ENCODE assay signal across 8 mouse cellular contexts in the genomic region with DNA sequence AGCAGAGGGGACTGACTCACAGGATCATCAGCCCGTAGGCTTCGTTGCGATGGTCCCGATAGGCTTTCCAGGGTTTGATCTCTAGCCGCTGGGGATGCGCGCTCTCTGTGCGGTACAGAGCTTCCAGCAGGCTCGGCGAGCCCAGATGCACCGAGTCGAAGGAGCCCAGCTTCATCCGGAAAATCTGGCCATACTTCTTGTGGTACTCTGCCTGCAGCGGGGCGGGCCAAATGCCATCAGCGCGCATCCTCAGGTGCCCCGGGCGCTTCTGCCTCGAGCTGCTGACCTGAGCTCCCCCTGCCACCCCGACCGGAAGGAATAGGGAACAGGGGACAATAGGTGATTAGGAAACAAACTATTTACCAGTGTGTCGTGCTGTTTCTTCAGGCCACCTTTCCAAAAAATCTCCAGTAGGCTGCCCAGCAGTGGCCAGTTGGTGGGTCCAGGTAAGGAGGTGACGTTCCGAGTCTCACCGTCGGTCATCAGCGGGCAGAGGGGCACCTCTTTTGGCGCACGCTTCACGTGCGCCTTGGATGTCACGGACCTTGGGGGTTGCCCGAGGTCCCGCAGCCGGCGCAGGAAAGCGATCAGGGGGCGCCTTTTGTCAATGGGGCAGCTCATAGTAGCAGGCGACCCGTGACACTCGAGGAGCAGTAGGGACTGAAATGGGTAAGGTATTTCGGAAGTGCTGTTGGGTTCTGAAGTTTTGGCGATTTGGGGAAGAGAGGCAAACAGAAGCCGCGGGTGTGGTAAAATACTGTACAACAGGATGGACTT. TPM values are rescaled to one million over a fixed set of nuclear protein-coding genes. Genes with fewer than 3 reads are reported as not detected.
DNase-seq lines count a peak whose midpoint lies in the region; ATAC-seq and TF ChIP-seq lines count a peak whose summit lies in the region.

A gene (plus strand): TSS at position 275 of the 777 bp plus-strand sequence.

- no peaks in the 10 kb centered on the region for H3K4me1 ChIP-seq in heart, adult 2 months (ENCODE audit: control insufficient read depth, insufficient read depth, low read length)
- H3K4me1 ChIP-seq in forebrain, embryonic 15.5 days: peaks cover 24% of the 10 kb centered on the region
- peaks cover 22% of the 10 kb centered on the region for H3K4me1 ChIP-seq in hindbrain, embryonic 15.5 days (replicated peaks)
- peaks cover 27% of the 10 kb centered on the region for H3K4me1 ChIP-seq in limb, embryonic 15.5 days
- peaks cover 17% of the 10 kb centered on the region for H3K4me1 ChIP-seq in neural tube, embryonic 15.5 days

- intact Hi-C loops in heart, adult 2 months (cut with DNase I): no loop called here

- H3K79me2 ChIP-seq in heart, adult 2 months (replicated peaks; ENCODE audit: control insufficient read depth, insufficient read depth, low read length): no peaks in the 10 kb centered on the region

- H3K27me3 ChIP-seq in heart, adult 2 months (ENCODE audit: control insufficient read depth, insufficient read depth, low read length): peaks cover 21% of the 10 kb centered on the region
- H3K27me3 ChIP-seq in forebrain, embryonic 15.5 days: peaks cover 54% of the 10 kb centered on the region
- peaks cover 57% of the 10 kb centered on the region for H3K27me3 ChIP-seq in hindbrain, embryonic 15.5 days
- H3K27me3 ChIP-seq in limb, embryonic 15.5 days: peaks cover 81% of the 10 kb centered on the region
- H3K27me3 ChIP-seq in neural tube, embryonic 15.5 days (replicated peaks): peaks cover 64% of the 10 kb centered on the region

- TF ChIP-seq CTCF in heart, adult 2 months (IDR thresholded peaks at IDR 0.05): no peak

- ATAC-seq in forebrain, embryonic 15.5 days (replicated peaks): no peak
- ATAC-seq in hindbrain, embryonic 15.5 days (ENCODE audit: low FRiP score, low read depth): no peak
- no peak for ATAC-seq in limb, embryonic 15.5 days (ENCODE audit: insufficient number of reproducible peaks, low FRiP score, low TSS enrichment, low read depth)
- no peak for ATAC-seq in neural tube, embryonic 15.5 days (ENCODE audit: low FRiP score)

- H3K27ac ChIP-seq in heart, adult 2 months: no peak within 1 kb of the TSS
- H3K27ac ChIP-seq in forebrain, embryonic 15.5 days (replicated peaks): no peak within 1 kb of the TSS
- no peak within 1 kb of the TSS for H3K27ac ChIP-seq in hindbrain, embryonic 15.5 days (replicated peaks)
- H3K27ac ChIP-seq in limb, embryonic 15.5 days: no peak within 1 kb of the TSS
- H3K27ac ChIP-seq in neural tube, embryonic 15.5 days (replicated peaks): no peak within 1 kb of the TSS

- no peaks in the 10 kb centered on the region for H3K36me3 ChIP-seq in heart, adult 2 months (ENCODE audit: control insufficient read depth, insufficient read depth, low read length)
- no peaks in the 10 kb centered on the region for H3K36me3 ChIP-seq in forebrain, embryonic 15.5 days
- no peaks in the 10 kb centered on the region for H3K36me3 ChIP-seq in hindbrain, embryonic 15.5 days
- no peaks in the 10 kb centered on the region for H3K36me3 ChIP-seq in limb, embryonic 15.5 days
- no peaks in the 10 kb centered on the region for H3K36me3 ChIP-seq in neural tube, embryonic 15.5 days

- H3K4me3 ChIP-seq in heart, adult 2 months: no peak within 1 kb of the TSS
- peak within 1 kb of the TSS; percentile 23 for H3K4me3 ChIP-seq in forebrain, embryonic 15.5 days
- H3K4me3 ChIP-seq in hindbrain, embryonic 15.5 days: peak within 1 kb of the TSS; percentile 28
- peak within 1 kb of the TSS; percentile 24 for H3K4me3 ChIP-seq in limb, embryonic 15.5 days
- peak within 1 kb of the TSS; percentile 27 for H3K4me3 ChIP-seq in neural tube, embryonic 15.5 days (replicated peaks)

- no peak for TF ChIP-seq POLR2A in heart, adult 2 months (IDR thresholded peaks at IDR 0.05; ENCODE audit: insufficient read depth, low read depth, low read length)

- TF ChIP-seq EP300 in heart, adult 2 months (IDR thresholded peaks at IDR 0.05; ENCODE audit: insufficient read depth, low read depth, low read length): no peak

- H3K4me2 ChIP-seq in forebrain, embryonic 15.5 days (replicated peaks): peak within 1 kb of the TSS; percentile 38
- H3K4me2 ChIP-seq in hindbrain, embryonic 15.5 days: peak within 1 kb of the TSS; percentile 57
- peak within 1 kb of the TSS; percentile 49 for H3K4me2 ChIP-seq in limb, embryonic 15.5 days
- peak within 1 kb of the TSS; percentile 54 for H3K4me2 ChIP-seq in neural tube, embryonic 15.5 days

- WGBS in heart, adult 2 months: 3% methylated on average over 46 of the region's 46 CpGs
- WGBS in forebrain, embryonic 15.5 days: under 1% methylated on average over 46 of the region's 46 CpGs
- WGBS in hindbrain, embryonic 15.5 days: 1% methylated on average over 46 of the region's 46 CpGs
- WGBS in limb, embryonic 15.5 days: 1% methylated on average over 46 of the region's 46 CpGs
- under 1% methylated on average over 46 of the region's 46 CpGs for WGBS in neural tube, embryonic 15.5 days

- no peak within 1 kb of the TSS for H3K9ac ChIP-seq in heart, adult 2 months (ENCODE audit: low read depth, low read length)
- no peak within 1 kb of the TSS for H3K9ac ChIP-seq in forebrain, embryonic 15.5 days (replicated peaks)
- H3K9ac ChIP-seq in hindbrain, embryonic 15.5 days: 0 out of 2 replicates have a peak within 1 kb of the TSS, but pooled peaks have one; percentile 2
- no peak within 1 kb of the TSS for H3K9ac ChIP-seq in limb, embryonic 15.5 days
- H3K9ac ChIP-seq in neural tube, embryonic 15.5 days (replicated peaks): 0 out of 2 replicates have a peak within 1 kb of the TSS, but pooled peaks have one; percentile 7

- H3K9me3 ChIP-seq in forebrain, embryonic 15.5 days: no peaks in the 10 kb centered on the region
- H3K9me3 ChIP-seq in hindbrain, embryonic 15.5 days: no peaks in the 10 kb centered on the region
- H3K9me3 ChIP-seq in limb, embryonic 15.5 days: no peaks in the 10 kb centered on the region
- H3K9me3 ChIP-seq in neural tube, embryonic 15.5 days (replicated peaks): no peaks in the 10 kb centered on the region

- DNase-seq in heart, adult 2 months: peak in 1 of 2 experiments; percentile 29
- no peak for DNase-seq in heart, adult 9 months (ENCODE audit: low spot score in 2 of 2)
- peak; percentile 14 for DNase-seq in adrenal gland, adult 2 months
- no peak for DNase-seq in ovary, postnatal 14 days (ENCODE audit: low spot score)

RNA-seq across cellular contexts. Expression of the gene that starts here (rescaled TPM):
- total RNA-seq in heart, adult 2 months (2021): 10 to 100 TPM; 10.6 to 13.3 TPM
- polyA plus RNA-seq in heart, adult 2 months (2012; rRNA removed): 3.6 and 7.9 TPM in 2 replicates
- 10 to 100 TPM; 10.1 to 21.0 TPM for total RNA-seq in adrenal gland, adult 2 months (2021)
- 3.8 and 4.1 TPM in 2 replicates for polyA plus RNA-seq in adrenal gland, adult 2 months (2012; rRNA removed)
- polyA plus RNA-seq in forebrain, embryonic 15.5 days (2015; fragmentation: Nextera tagmentation; extraction: Ambion mirVana): 124 and 126 TPM in 2 replicates
- 113 and 130 TPM in 2 replicates for polyA plus RNA-seq in hindbrain, embryonic 15.5 days (2015; fragmentation: Nextera tagmentation; extraction: Ambion mirVana)
- 60.0 and 63.5 TPM in 2 replicates for polyA plus RNA-seq in limb, embryonic 15.5 days (2015; fragmentation: Nextera tagmentation; extraction: Ambion mirVana)
- 125 and 142 TPM in 2 replicates for polyA plus RNA-seq in neural tube, embryonic 15.5 days (2015; fragmentation: Nextera tagmentation; extraction: Ambion mirVana)

Comparison
In these comparisons a context has a peak if more than half of its experiments do, and no peak if none do; other contexts are left out.
1. H3K9ac ChIP-seq: peak in hindbrain, embryonic 15.5 days (single experiment) and neural tube, embryonic 15.5 days (single experiment); none in heart, adult 2 months (single experiment), forebrain, embryonic 15.5 days (single experiment) and limb, embryonic 15.5 days (single experiment).
2. Peak in every context shown above with its lines, with median percentiles within 50 percentile points of each other: H3K4me2 ChIP-seq.